Mouse (Mus musculus) lung, postnatal 0 days (tissue): Measurements from ENCODE around the gene Baz2b. TPM values are rescaled to one million over a fixed set of nuclear protein-coding genes. Genes with fewer than 3 reads are reported as not detected.

Experiments
- ATAC-seq: fragments of 200-750 bp; cut with Nextera tagmentation; 2 replicates; pipeline ENCODE4 v1.8.0; 2017; ENCODE audit warnings: moderate library complexity
- DNase-seq: peaks from one replicate; pipeline ENCODE4 v3.0.0-alpha.2; 2016; ENCODE audit warnings: low spot score
- H3K27ac ChIP-seq: fragments of 300-500 bp; sonication (generic); 2 replicates; pipeline ENCODE4 v1.5.1; 2014; ENCODE audit warnings: antibody characterized with exemption, mild to moderate bottlenecking, low read length, mixed read lengths
- H3K27me3 ChIP-seq: fragments of 300-500 bp; sonication (generic); replicated peaks from 2 replicates; pipeline ENCODE4 v1.6.1; 2014; ENCODE audit warnings: low read length, mixed read lengths; ENCODE audit not compliant: insufficient read depth
- H3K36me3 ChIP-seq: fragments of 300-500 bp; sonication (generic); 2 replicates; pipeline ENCODE4 v1.6.1; 2014; ENCODE audit warnings: low read length, mixed read lengths; ENCODE audit not compliant: insufficient read depth
- H3K4me1 ChIP-seq: fragments of 300-500 bp; sonication (generic); 2 replicates; pipeline ENCODE4 v1.6.1; 2014; ENCODE audit warnings: antibody characterized with exemption, low read depth, low read length, mixed read lengths; ENCODE audit not compliant: insufficient read depth
- H3K4me2 ChIP-seq: fragments of 300-500 bp; sonication (generic); replicated peaks from 2 replicates; pipeline ENCODE4 v1.6.1; 2014; ENCODE audit warnings: low read depth, mild to moderate bottlenecking, low read length, moderate library complexity, mixed read lengths
- H3K4me3 ChIP-seq: fragments of 300-500 bp; sonication (generic); 2 replicates; pipeline ENCODE4 v1.5.1; 2014; ENCODE audit warnings: low read depth, low read length
- H3K9ac ChIP-seq: fragments of 300-500 bp; sonication (generic); replicated peaks from 2 replicates; pipeline ENCODE4 v1.6.1; 2014; ENCODE audit warnings: low read depth, mild to moderate bottlenecking
- H3K9me3 ChIP-seq: fragments of 300-500 bp; sonication (generic); 2 replicates; pipeline ENCODE4 v1.6.1; 2016; ENCODE audit warnings: low read length, mixed read lengths
- CTCF ChIP-seq: IDR thresholded peaks from 2 replicates; pipeline ENCODE4 v1.5.1; 2016; ENCODE audit warnings: antibody characterized with exemption, mild to moderate bottlenecking
- EP300 ChIP-seq: IDR thresholded peaks from 2 replicates; pipeline ENCODE4 v1.6.1; 2016; ENCODE audit warnings: antibody characterized with exemption, mild to moderate bottlenecking, control low read depth
- WGBS: fragments of 180-500 bp; shearing (Covaris S2); extraction: QIAGEN DNeasy Blood & Tissue Kit; methylation state at CpG from one replicate; pipeline ENCODE4 v1.1.7; 2014; 5-methylcytosine and 5-hydroxymethylcytosine counted together
- polyA plus RNA-seq: library from polyadenylated mRNA; unstranded; fragments of >200 nt; fragmentation: Nextera tagmentation; extraction: Ambion mirVana; gene quantifications from 2 replicates; pipeline ENCODE4 v1.2.1, GENCODE M21; 2015

The Baz2b gene
- polyA plus RNA-seq, 1 experiment from 2014 or later = 63.0 TPM

DNA sequence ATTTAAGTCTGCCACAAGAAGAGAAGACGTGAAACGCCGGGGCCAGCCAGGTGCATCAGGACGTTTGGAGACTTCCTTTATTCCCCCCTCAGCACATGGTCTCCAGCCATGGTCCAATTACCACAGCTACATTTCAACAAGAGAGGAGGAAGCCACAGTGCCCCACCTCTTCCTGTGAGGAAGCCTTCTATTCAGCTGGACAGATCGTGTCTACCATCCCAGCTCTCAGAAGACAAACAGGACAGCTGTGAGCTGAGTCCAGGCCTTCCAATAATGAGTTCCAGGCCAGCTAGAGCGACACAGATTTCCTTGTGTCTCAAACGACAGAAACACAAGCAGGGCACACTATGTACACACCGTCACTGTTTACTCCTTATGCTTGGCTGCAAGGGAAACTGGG is 137.8 kb downstream of the Baz2b start:
- TF ChIP-seq CTCF = no peak
- TF ChIP-seq EP300 = peak; percentile 52
- WGBS = 45% methylated on average over 8 of the region's 8 CpGs
- H3K27ac ChIP-seq = peak overlapping the region; percentile 68
- DNase-seq = peak; percentile 67
- H3K36me3 ChIP-seq = no peaks in the 10 kb centered on the region
- H3K9me3 ChIP-seq = no peaks in the 10 kb centered on the region
- H3K9ac ChIP-seq = no peak overlapping the region
- H3K27me3 ChIP-seq = no peaks in the 10 kb centered on the region
- peaks cover 6% of the 10 kb centered on the region; the same call in 1 of the 2 replicates for H3K4me1 ChIP-seq
- H3K4me3 ChIP-seq = no peak overlapping the region
- ATAC-seq = peak; percentile 86
- H3K4me2 ChIP-seq = 0 out of 2 replicates have a peak overlapping the region, but pooled peaks have one; percentile 14

GRCm38 (mm10) chr2:60070938-60071337 is 138.7 kb downstream of the Baz2b start:
- Histone ChIP-seq H3K4me2 (no peak overlapping the region), H3K9ac (no peak overlapping the region), H3K27ac (no peak overlapping the region), H3K4me1 (peaks cover 6% of the 10 kb centered on the region; the same call in 1 of the 2 replicates), H3K36me3 (no peaks in the 10 kb centered on the region), H3K9me3 (no peaks in the 10 kb centered on the region), H3K4me3 (no peak overlapping the region), H3K27me3 (no peaks in the 10 kb centered on the region)
- ATAC-seq (no peak), DNase-seq (no peak)
- TF ChIP-seq CTCF (no peak), EP300 (no peak)
- 49% methylated on average over 5 of the region's 5 CpGs for WGBS

DNA sequence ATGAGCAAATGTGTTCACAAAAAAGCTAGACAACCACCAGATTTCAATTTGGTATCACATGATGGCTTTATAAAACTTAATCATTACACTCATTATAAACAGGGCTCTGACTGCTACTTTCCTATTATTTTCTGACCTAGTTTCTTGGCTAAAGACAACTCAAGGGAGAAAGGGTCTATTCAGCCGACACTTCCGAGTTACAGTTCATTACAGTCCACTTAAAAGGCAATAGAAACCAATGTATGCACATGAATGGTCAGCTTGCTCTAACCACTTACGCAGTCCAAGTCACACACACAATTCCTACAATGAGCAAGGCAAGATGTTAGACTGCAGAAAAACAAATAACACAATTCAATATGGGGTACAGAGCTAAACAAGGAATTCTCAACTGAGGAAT is 141.2 kb downstream of the Baz2b start:
- Histone ChIP-seq H3K36me3 (no peaks in the 10 kb centered on the region), H3K4me2 (no peak overlapping the region), H3K27me3 (no peaks in the 10 kb centered on the region), H3K4me3 (no peak overlapping the region), H3K9ac (no peak overlapping the region), H3K4me1 (peaks cover 6% of the 10 kb centered on the region; the same call in 1 of the 2 replicates), H3K9me3 (no peaks in the 10 kb centered on the region), H3K27ac (no peak overlapping the region)
- no peak for TF ChIP-seq CTCF
- no peak for TF ChIP-seq EP300
- no peak for DNase-seq
- 88% methylated on average over 3 of the region's 3 CpGs for WGBS
- no peak for ATAC-seq

DNA sequence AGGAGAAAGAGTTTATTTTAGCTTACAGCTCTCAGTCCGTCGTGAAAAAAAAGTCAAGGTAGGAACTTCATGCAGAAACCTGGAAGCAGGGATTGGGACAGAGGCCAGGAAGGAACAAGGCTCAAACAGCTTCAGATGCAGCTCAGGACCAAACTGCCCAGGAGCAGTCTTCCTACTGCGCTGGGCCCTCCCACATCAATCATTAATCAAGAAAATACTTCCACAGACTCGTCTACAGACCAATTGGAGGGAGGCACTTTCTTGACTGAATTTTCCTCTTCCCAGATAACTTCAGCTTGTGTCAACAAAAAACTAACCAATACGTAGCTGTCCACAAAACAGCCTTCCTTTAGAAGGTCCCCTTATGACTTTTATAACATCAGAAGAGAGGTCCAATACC is 144.2 kb downstream of the Baz2b start:
- Histone ChIP-seq H3K9ac (no peak overlapping the region), H3K4me1 (no peaks in the 10 kb centered on the region), H3K4me3 (no peak overlapping the region), H3K4me2 (no peak overlapping the region), H3K36me3 (no peaks in the 10 kb centered on the region), H3K27me3 (no peaks in the 10 kb centered on the region), H3K27ac (no peak overlapping the region), H3K9me3 (no peaks in the 10 kb centered on the region)
- ATAC-seq (no peak), DNase-seq (no peak)
- 77% methylated on average over 5 of the region's 5 CpGs for WGBS
- TF ChIP-seq CTCF = no peak
- TF ChIP-seq EP300 = no peak

- DNase-seq (no peak), ATAC-seq (no peak)
- peaks cover 1% of the 10 kb centered on the region; the same call in 1 of the 2 replicates for H3K4me1 ChIP-seq
- H3K36me3 ChIP-seq = no peaks in the 10 kb centered on the region
- H3K4me2 ChIP-seq = no peak overlapping the region
- H3K4me3 ChIP-seq = no peak overlapping the region
- H3K27me3 ChIP-seq = no peaks in the 10 kb centered on the region
- no peak overlapping the region for H3K9ac ChIP-seq
- no peak overlapping the region for H3K27ac ChIP-seq
- H3K9me3 ChIP-seq = no peaks in the 10 kb centered on the region
- WGBS = 96% methylated on average over 1 of the region's 1 CpGs
- no peak for TF ChIP-seq CTCF
- TF ChIP-seq EP300 = no peak
These were observed 149.4 kb downstream of the Baz2b start for GRCm38 (mm10) chr2:60060185-60060775.

DNA sequence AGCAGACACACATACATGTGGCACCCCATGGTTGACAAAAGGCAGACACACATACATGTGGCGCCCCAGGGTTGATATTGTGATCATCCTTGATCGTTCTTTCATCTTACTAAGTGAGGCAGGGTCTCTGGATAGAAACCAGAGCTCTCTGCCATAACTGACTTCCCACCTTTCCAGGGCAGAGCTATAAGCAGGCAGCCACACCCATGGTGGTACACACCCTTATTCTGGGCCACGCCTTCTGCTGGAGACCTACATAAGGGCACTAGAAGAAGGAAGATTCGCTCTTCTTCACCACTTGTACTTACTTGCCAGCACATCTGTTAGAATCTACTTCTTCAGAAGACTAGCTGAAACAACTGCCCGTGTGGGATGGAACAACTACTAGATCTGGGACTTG is 150.3 kb downstream of the Baz2b start:
- Histone ChIP-seq H3K4me3 (no peak overlapping the region), H3K4me1 (peaks cover 4% of the 10 kb centered on the region; the same call in 1 of the 2 replicates), H3K9ac (no peak overlapping the region), H3K27me3 (no peaks in the 10 kb centered on the region), H3K36me3 (no peaks in the 10 kb centered on the region), H3K9me3 (no peaks in the 10 kb centered on the region), H3K27ac (no peak overlapping the region), H3K4me2 (no peak overlapping the region)
- no peak for ATAC-seq
- DNase-seq = no peak
- TF ChIP-seq EP300 (no peak), CTCF (no peak)
- 90% methylated on average over 5 of the region's 5 CpGs for WGBS

DNA sequence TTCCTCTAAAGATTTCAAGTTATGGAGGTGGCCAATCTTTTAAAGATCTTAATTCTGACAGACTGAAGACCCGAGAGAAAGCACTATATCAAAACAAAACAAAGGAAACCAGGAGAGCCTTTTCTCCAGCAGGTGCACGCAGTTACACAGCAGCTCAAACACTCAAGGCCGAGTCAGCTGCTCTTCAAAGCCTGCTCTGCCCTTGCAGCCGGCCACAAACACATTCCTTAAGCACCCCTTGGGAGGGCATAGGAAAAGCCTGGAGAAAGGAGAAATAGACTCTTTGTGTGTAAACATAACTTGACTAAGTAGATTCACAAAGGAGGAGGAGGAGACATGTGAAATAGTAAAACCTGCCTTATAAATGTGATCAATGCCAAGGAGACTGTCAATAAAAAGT is 153.6 kb downstream of the Baz2b start:
- Histone ChIP-seq H3K27ac (peak overlapping the region; percentile 60), H3K9ac (no peak overlapping the region), H3K27me3 (no peaks in the 10 kb centered on the region), H3K36me3 (no peaks in the 10 kb centered on the region), H3K4me2 (peak overlapping the region; percentile 30; the same call in 1 of the 2 replicates), H3K4me3 (no peak overlapping the region), H3K9me3 (no peaks in the 10 kb centered on the region), H3K4me1 (peaks cover 4% of the 10 kb centered on the region; the same call in 1 of the 2 replicates)
- WGBS = 19% methylated on average over 4 of the region's 4 CpGs
- no peak for TF ChIP-seq CTCF
- peak; percentile 40; the same call in 1 of the 2 replicates for TF ChIP-seq EP300
- ATAC-seq (peak; percentile 85), DNase-seq (peak; percentile 74)
